In the genomic region with DNA sequence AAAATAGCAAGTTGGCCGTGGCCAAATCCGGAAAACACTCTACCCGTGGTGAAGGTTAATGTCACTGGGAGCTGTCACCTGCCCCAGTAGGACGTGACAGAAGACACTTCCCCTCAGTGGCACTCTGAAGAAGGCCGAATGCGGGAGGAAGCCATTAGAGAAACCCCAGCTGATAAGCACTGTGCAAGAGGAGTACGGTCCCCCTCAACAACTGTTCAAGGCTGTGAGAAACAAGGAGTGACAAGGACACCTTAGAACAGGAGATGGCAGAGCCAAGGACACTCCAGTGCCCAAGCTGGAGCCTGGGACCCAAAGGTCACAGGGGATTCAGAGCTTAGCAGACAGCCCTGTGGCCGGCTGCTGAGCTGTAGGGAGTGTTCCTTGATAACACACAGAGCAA, we compare ENCODE assay signal across 12 mouse cellular contexts. TPM values are rescaled to one million over a fixed set of nuclear protein-coding genes. Genes with fewer than 3 reads are reported as not detected.
DNase-seq lines count a peak whose midpoint lies in the region; ATAC-seq and TF ChIP-seq lines count a peak whose summit lies in the region.
"Had no signal": no experiment of that assay in that cellular context is flagged by ENCODE, and none has a peak within 500 bp of the region (broad histone marks: within the 10 kb centered on the region; RNA-seq: fewer than 3 reads in every experiment).

No protein-coding gene starts in this region.

- no peak overlapping the region for H3K4me3 ChIP-seq in lung, embryonic 14.5 days (ENCODE audit: low read depth, low read length)
- no peak overlapping the region for H3K4me3 ChIP-seq in lung, postnatal 0 days (ENCODE audit: low read depth, low read length)
- H3K4me3 ChIP-seq in kidney, embryonic 14.5 days (ENCODE audit: low read length): no peak overlapping the region
- H3K4me3 ChIP-seq in forebrain, postnatal 0 days (ENCODE audit: low read depth, low read length): no peak overlapping the region

- TF ChIP-seq CTCF in lung, embryonic 14.5 days (IDR thresholded peaks at IDR 0.05; ENCODE audit: low read depth): no peak
- TF ChIP-seq CTCF in lung, postnatal 0 days (IDR thresholded peaks at IDR 0.05): no peak
- TF ChIP-seq CTCF in forebrain, postnatal 0 days (IDR thresholded peaks at IDR 0.05; ENCODE audit: low read depth): no peak

- H3K9ac ChIP-seq in lung, embryonic 14.5 days: no peak overlapping the region
- no peak overlapping the region for H3K9ac ChIP-seq in lung, postnatal 0 days (replicated peaks; ENCODE audit: low read depth)
- no peak overlapping the region for H3K9ac ChIP-seq in kidney, embryonic 14.5 days (ENCODE audit: low read depth, low read length)
- no peak overlapping the region for H3K9ac ChIP-seq in forebrain, postnatal 0 days

- H3K27me3 ChIP-seq in lung, embryonic 14.5 days (ENCODE audit: insufficient read depth, low read length): no peaks in the 10 kb centered on the region
- no peaks in the 10 kb centered on the region for H3K27me3 ChIP-seq in lung, postnatal 0 days (replicated peaks; ENCODE audit: insufficient read depth, low read length)
- no peaks in the 10 kb centered on the region for H3K27me3 ChIP-seq in splenic B cell, adult 2 months (ENCODE audit: control insufficient read depth, insufficient read depth, low read length, poor library complexity, severe bottlenecking)
- no peaks in the 10 kb centered on the region; the same call in 1 of the 2 replicates for H3K27me3 ChIP-seq in kidney, embryonic 14.5 days (ENCODE audit: control insufficient read depth, insufficient read depth, low read length)
- H3K27me3 ChIP-seq in forebrain, postnatal 0 days (ENCODE audit: insufficient read depth, low read length): no peaks in the 10 kb centered on the region

- H3K9me3 ChIP-seq in lung, embryonic 14.5 days (ENCODE audit: low read depth, low read length): no peaks in the 10 kb centered on the region
- no peaks in the 10 kb centered on the region for H3K9me3 ChIP-seq in lung, postnatal 0 days (ENCODE audit: low read length)
- H3K9me3 ChIP-seq in kidney, embryonic 14.5 days (ENCODE audit: control insufficient read depth, low read length): no peaks in the 10 kb centered on the region
- no peaks in the 10 kb centered on the region for H3K9me3 ChIP-seq in forebrain, postnatal 0 days (ENCODE audit: low read length)
- H3K9me3 ChIP-seq: G1E had no signal

- DNase-seq in lung, embryonic 14.5 days: no peak
- DNase-seq in lung, postnatal 0 days (ENCODE audit: low spot score): no peak
- DNase-seq in gastrocnemius, postnatal 25 days: peak; percentile 31
- DNase-seq in heart, postnatal 14 days: peak; percentile 31 to 49
- DNase-seq in splenic B cell, adult 2 months (ENCODE audit: low read depth, low spot score): peak; percentile 63
- DNase-seq in forebrain, postnatal 0 days: no peak
- DNase-seq in left cerebral cortex, postnatal 36 days (ENCODE audit: low spot score in 2 of 2): no peak

- no peak for ATAC-seq in lung, embryonic 14.5 days (ENCODE audit: insufficient read depth)
- no peak for ATAC-seq in lung, postnatal 0 days
- ATAC-seq in kidney, embryonic 14.5 days (ENCODE audit: low FRiP score, low TSS enrichment): no peak
- ATAC-seq in forebrain, postnatal 0 days: no peak

- no peak overlapping the region for H3K4me2 ChIP-seq in lung, embryonic 14.5 days
- no peak overlapping the region for H3K4me2 ChIP-seq in lung, postnatal 0 days (replicated peaks; ENCODE audit: low read depth, low read length)
- H3K4me2 ChIP-seq in kidney, embryonic 14.5 days (replicated peaks; ENCODE audit: low read depth, low read length): no peak overlapping the region
- H3K4me2 ChIP-seq in forebrain, postnatal 0 days (ENCODE audit: low read depth): no peak overlapping the region

- no peaks in the 10 kb centered on the region for H3K36me3 ChIP-seq in lung, embryonic 14.5 days (ENCODE audit: insufficient read depth)
- H3K36me3 ChIP-seq in lung, postnatal 0 days (ENCODE audit: insufficient read depth, low read length): no peaks in the 10 kb centered on the region
- H3K36me3 ChIP-seq in splenic B cell, adult 2 months (ENCODE audit: control insufficient read depth, insufficient read depth, low read length, poor library complexity, severe bottlenecking): no peaks in the 10 kb centered on the region
- H3K36me3 ChIP-seq in kidney, embryonic 14.5 days (ENCODE audit: control insufficient read depth, insufficient read depth, low read length): no peaks in the 10 kb centered on the region
- no peaks in the 10 kb centered on the region for H3K36me3 ChIP-seq in forebrain, postnatal 0 days (ENCODE audit: insufficient read depth)
- H3K36me3 ChIP-seq: G1E had no signal

- 19% methylated on average over 8 of the region's 8 CpGs for WGBS in lung, embryonic 14.5 days
- WGBS in lung, postnatal 0 days: 21% methylated on average over 8 of the region's 8 CpGs
- 46% methylated on average over 8 of the region's 8 CpGs for WGBS in kidney, embryonic 14.5 days
- WGBS in forebrain, postnatal 0 days: 59% methylated on average over 8 of the region's 8 CpGs

- intact Hi-C loops in heart, postnatal 14 days (cut with DNase I): loop anchor here (5.0 kb wide), 2 partner anchors 49 to 74 kb away; no protein-coding TSS in a partner anchor
- intact Hi-C loops in left cerebral cortex, postnatal 36 days (cut with DNase I): loop anchor here (5.0 kb wide), 1 partner anchor 49 kb away; no protein-coding TSS in a partner anchor

- peak overlapping the region; percentile 24; the same call in 1 of the 2 replicates for H3K27ac ChIP-seq in lung, embryonic 14.5 days (ENCODE audit: low read depth)
- no peak overlapping the region for H3K27ac ChIP-seq in lung, postnatal 0 days (ENCODE audit: low read length)
- H3K27ac ChIP-seq in kidney, embryonic 14.5 days (ENCODE audit: low read depth, low read length): no peak overlapping the region
- H3K27ac ChIP-seq in forebrain, postnatal 0 days (ENCODE audit: low read depth, low read length): no peak overlapping the region

- TF ChIP-seq EP300 in lung, postnatal 0 days (IDR thresholded peaks at IDR 0.05): no peak

- H3K4me1 ChIP-seq in lung, embryonic 14.5 days (ENCODE audit: insufficient read depth): 0 out of 2 replicates have a peak, but pooled peaks cover 2% of the 10 kb centered on the region
- H3K4me1 ChIP-seq in lung, postnatal 0 days (ENCODE audit: insufficient read depth, low read depth, low read length): no peaks in the 10 kb centered on the region; the same call in 1 of the 2 replicates
- no peaks in the 10 kb centered on the region; the same call in 1 of the 2 replicates for H3K4me1 ChIP-seq in kidney, embryonic 14.5 days (ENCODE audit: control insufficient read depth, insufficient read depth, low read length)
- H3K4me1 ChIP-seq in forebrain, postnatal 0 days (ENCODE audit: insufficient read depth): no peaks in the 10 kb centered on the region

RNA-seq across cellular contexts. Expression of gene Spocd1, which starts 2.5 kb away (rescaled TPM):
- 0.05 TPM in 1 of 2 replicates, not detected in the other for polyA plus RNA-seq in lung, embryonic 14.5 days (2014; fragmentation: Nextera tagmentation; extraction: Ambion mirVana)
- polyA plus RNA-seq in lung, postnatal 0 days (2015; fragmentation: Nextera tagmentation; extraction: Ambion mirVana): not detected in 2 replicates
- not detected for total RNA-seq in gastrocnemius, postnatal 25 days (2021)
- not detected for total RNA-seq in heart, postnatal 14 days (2021)
- not detected in 2 replicates for polyA plus RNA-seq in kidney, embryonic 14.5 days (2014; fragmentation: Nextera tagmentation; extraction: Ambion mirVana)
- total RNA-seq in forebrain, postnatal 0 days (2014; rRNA removed): not detected in 2 replicates
- polyA plus RNA-seq in forebrain, postnatal 0 days (2015; fragmentation: Nextera tagmentation; extraction: Ambion mirVana): 0.05 TPM in 1 of 2 replicates, not detected in the other
- under 1 TPM; 0.22 to 0.48 TPM for total RNA-seq in left cerebral cortex, postnatal 36 days (2021)
- total RNA-seq: G1E had no signal
- polyA plus RNA-seq: embryonic facial prominence, embryonic 11.5 days; G1E; limb, embryonic 11.5 days; stomach, embryonic 16.5 days had no signal

RNA-seq across cellular contexts. Expression of gene Adgrb2, which starts 58.1 kb away (rescaled TPM):
- 2.0 TPM in 2 replicates for polyA plus RNA-seq in lung, embryonic 14.5 days (2014; fragmentation: Nextera tagmentation; extraction: Ambion mirVana)
- 0.21 and 0.33 TPM in 2 replicates for polyA plus RNA-seq in lung, postnatal 0 days (2015; fragmentation: Nextera tagmentation; extraction: Ambion mirVana)
- total RNA-seq in gastrocnemius, postnatal 25 days (2021): under 1 TPM; 0.54 to 0.56 TPM
- 1 to 10 TPM; 2.2 to 2.3 TPM for total RNA-seq in heart, postnatal 14 days (2021)
- 2.6 and 3.3 TPM in 2 replicates for polyA plus RNA-seq in kidney, embryonic 14.5 days (2014; fragmentation: Nextera tagmentation; extraction: Ambion mirVana)
- 195 and 216 TPM in 2 replicates for total RNA-seq in forebrain, postnatal 0 days (2014; rRNA removed)
- 15.8 and 18.3 TPM in 2 replicates for polyA plus RNA-seq in forebrain, postnatal 0 days (2015; fragmentation: Nextera tagmentation; extraction: Ambion mirVana)
- 100 to 1,000 TPM; 401 TPM for total RNA-seq in left cerebral cortex, postnatal 36 days (2021)
- polyA plus RNA-seq: G1E had no signal

Comparison
In these comparisons a context has a peak if more than half of its experiments do, and no peak if none do; other contexts are left out.
1. DNase-seq: peak in gastrocnemius, postnatal 25 days (single experiment), heart, postnatal 14 days (2 of 2) and splenic B cell, adult 2 months (single experiment); none in lung, embryonic 14.5 days (single experiment), lung, postnatal 0 days (single experiment), forebrain, postnatal 0 days (single experiment) and left cerebral cortex, postnatal 36 days (0 of 2).
2. RNA of gene Adgrb2, which starts 58.1 kb away (total RNA-seq): 401 TPM in left cerebral cortex, postnatal 36 days and 195 to 216 TPM in forebrain, postnatal 0 days; 2.2 to 2.3 TPM in heart, postnatal 14 days and 0.54 to 0.56 TPM in gastrocnemius, postnatal 25 days; every median in the first group is over 10 times any median in the second.